Mouse (Mus musculus) CH12.LX (cell line): ENCODE data around the gene Grm5.

Experiments
- MEF2A ChIP-seq: IDR thresholded peaks from 2 replicates; pipeline ENCODE4 v1.6.1; 2014; ENCODE audit warnings: low read depth, mild to moderate bottlenecking, inconsistent platforms, low read length, improper control_type of control experiment, borderline replicate concordance
- RAD21 ChIP-seq: IDR thresholded peaks from 2 replicates; pipeline ENCODE4 v1.6.1; 2011; ENCODE audit warnings: low read depth, mild to moderate bottlenecking, low read length, improper control_type of control experiment, moderate library complexity
- UBTF ChIP-seq: IDR thresholded peaks from 2 replicates; pipeline ENCODE4 v1.6.1; 2012; ENCODE audit warnings: low read depth, mild to moderate bottlenecking, inconsistent platforms, low read length, improper control_type of control experiment, moderate library complexity

DNA sequence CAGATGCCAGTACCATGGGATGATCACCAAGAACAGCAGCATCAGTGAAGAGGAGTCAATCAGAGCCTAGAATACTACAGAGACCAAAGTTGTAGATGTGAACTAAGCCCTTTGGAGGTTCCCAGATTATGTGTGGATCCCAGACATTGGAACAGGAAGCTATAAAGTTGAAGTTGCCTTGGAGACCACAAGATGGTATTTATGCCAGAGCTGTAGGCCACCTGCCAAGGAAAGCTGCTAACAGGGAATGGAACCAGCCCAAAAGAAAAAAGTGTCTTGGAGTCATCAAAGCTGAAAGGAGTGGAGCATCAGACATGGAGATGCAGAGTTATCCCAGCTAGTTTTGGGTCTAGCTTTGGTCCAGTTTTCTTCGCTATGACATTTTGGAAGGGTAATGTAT, 366.2 kb downstream of the Grm5 start:
- TF ChIP-seq MEF2A, result no peak
- no peak for TF ChIP-seq RAD21
- TF ChIP-seq UBTF, result no peak
